Mouse (Mus musculus) intestine, postnatal 0 days (tissue): ENCODE results near the gene D430041D05Rik. TPM values are rescaled to one million over a fixed set of nuclear protein-coding genes. Genes with fewer than 3 reads are reported as not detected.

Experiments
- ATAC-seq: fragments of 200-750 bp; cut with Nextera tagmentation; 2 replicates; pipeline ENCODE4 v1.8.0; 2017; ENCODE audit warnings: mild to moderate bottlenecking, moderate TSS enrichment, moderate library complexity
- H3K27ac ChIP-seq: fragments of 300-500 bp; sonication (generic); 2 replicates; pipeline ENCODE4 v1.5.1; 2014; ENCODE audit warnings: mild to moderate bottlenecking, low read depth, low read length, moderate library complexity
- H3K27me3 ChIP-seq: fragments of 300-500 bp; sonication (generic); replicated peaks from 2 replicates; pipeline ENCODE4 v1.6.1; 2014; ENCODE audit warnings: low read length, mixed read lengths; ENCODE audit not compliant: control insufficient read depth, insufficient read depth
- H3K36me3 ChIP-seq: fragments of 300-500 bp; sonication (generic); 2 replicates; pipeline ENCODE4 v1.6.1; 2014; ENCODE audit warnings: mild to moderate bottlenecking, moderate library complexity; ENCODE audit not compliant: control insufficient read depth, insufficient read depth
- H3K4me1 ChIP-seq: fragments of 300-500 bp; sonication (generic); replicated peaks from 2 replicates; pipeline ENCODE4 v1.6.1; 2014; ENCODE audit warnings: antibody characterized with exemption, low read length, mixed read lengths; ENCODE audit not compliant: control insufficient read depth, insufficient read depth
- H3K4me2 ChIP-seq: fragments of 300-500 bp; sonication (generic); replicated peaks from 2 replicates; pipeline ENCODE4 v1.6.1; 2014; ENCODE audit warnings: low read depth, mild to moderate bottlenecking, moderate library complexity
- H3K4me3 ChIP-seq: fragments of 300-500 bp; sonication (generic); 2 replicates; pipeline ENCODE4 v1.5.1; 2014; ENCODE audit warnings: low read depth, low read length
- H3K9ac ChIP-seq: fragments of 300-500 bp; sonication (generic); 2 replicates; pipeline ENCODE4 v1.6.1; 2014; ENCODE audit warnings: mild to moderate bottlenecking, low read depth, low read length
- H3K9me3 ChIP-seq: fragments of 300-500 bp; sonication (generic); 2 replicates; pipeline ENCODE4 v1.6.1; 2016; ENCODE audit warnings: mixed run types; ENCODE audit not compliant: control insufficient read depth
- CTCF ChIP-seq: sonication (generic); IDR thresholded peaks from 2 replicates; pipeline ENCODE4 v1.5.1; 2016; ENCODE audit warnings: low read depth, mild to moderate bottlenecking, control low read depth, antibody characterized with exemption, moderate library complexity
- WGBS: fragments of 180-500 bp; shearing (Covaris S2); extraction: QIAGEN DNeasy Blood & Tissue Kit; methylation state at CpG from one replicate; pipeline ENCODE4 v1.1.7; 2014; 5-methylcytosine and 5-hydroxymethylcytosine counted together
- polyA plus RNA-seq: library from polyadenylated mRNA; unstranded; fragments of >200 nt; fragmentation: Nextera tagmentation; extraction: Ambion mirVana; gene quantifications from 2 replicates; pipeline ENCODE4 v1.2.1, GENCODE M21; 2015

Gene D430041D05Rik
- polyA plus RNA-seq, 1 experiment from 2014 or later, result 0.05 TPM

DNA sequence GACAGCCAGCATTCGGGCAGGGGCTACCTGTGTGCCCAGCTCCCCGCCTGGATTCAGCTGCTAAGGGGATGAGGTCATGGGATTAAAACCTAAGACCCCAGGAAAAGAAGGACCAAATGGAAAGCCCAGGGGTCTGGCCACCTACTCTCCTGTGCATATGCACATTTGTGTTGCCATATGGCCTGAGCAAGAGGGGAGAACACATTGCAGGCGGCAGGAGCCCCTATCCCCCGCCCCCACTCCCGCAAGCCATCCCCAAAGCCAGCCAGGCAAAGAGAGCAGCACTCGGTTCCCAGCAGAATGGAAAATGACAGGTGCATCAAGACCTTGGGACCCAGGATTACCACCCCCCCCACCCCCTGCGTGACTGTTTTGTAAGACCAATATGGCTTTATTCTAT is 31.5 kb downstream of the D430041D05Rik start:
- ATAC-seq, result no peak
- H3K27me3 ChIP-seq, result no peaks in the 10 kb centered on the region
- no peaks in the 10 kb centered on the region for H3K9me3 ChIP-seq
- H3K27ac ChIP-seq, result no peak overlapping the region
- H3K4me3 ChIP-seq, result no peak overlapping the region
- WGBS, result 28% methylated on average over 7 of the region's 7 CpGs
- no peak for TF ChIP-seq CTCF
- H3K4me2 ChIP-seq, result no peak overlapping the region
- no peaks in the 10 kb centered on the region for H3K4me1 ChIP-seq
- no peaks in the 10 kb centered on the region for H3K36me3 ChIP-seq
- no peak overlapping the region for H3K9ac ChIP-seq

- Histone ChIP-seq H3K36me3 (no peaks in the 10 kb centered on the region), H3K4me2 (no peak overlapping the region), H3K27me3 (no peaks in the 10 kb centered on the region), H3K4me1 (no peaks in the 10 kb centered on the region), H3K9ac (no peak overlapping the region), H3K9me3 (no peaks in the 10 kb centered on the region), H3K4me3 (no peak overlapping the region), H3K27ac (no peak overlapping the region)
- no peak for ATAC-seq
- no peak for TF ChIP-seq CTCF
- 34% methylated on average over 3 of the region's 3 CpGs for WGBS
Measured at GRCm38 (mm10) chr2:104378791-104379190, 32.0 kb downstream of the D430041D05Rik start.

DNA sequence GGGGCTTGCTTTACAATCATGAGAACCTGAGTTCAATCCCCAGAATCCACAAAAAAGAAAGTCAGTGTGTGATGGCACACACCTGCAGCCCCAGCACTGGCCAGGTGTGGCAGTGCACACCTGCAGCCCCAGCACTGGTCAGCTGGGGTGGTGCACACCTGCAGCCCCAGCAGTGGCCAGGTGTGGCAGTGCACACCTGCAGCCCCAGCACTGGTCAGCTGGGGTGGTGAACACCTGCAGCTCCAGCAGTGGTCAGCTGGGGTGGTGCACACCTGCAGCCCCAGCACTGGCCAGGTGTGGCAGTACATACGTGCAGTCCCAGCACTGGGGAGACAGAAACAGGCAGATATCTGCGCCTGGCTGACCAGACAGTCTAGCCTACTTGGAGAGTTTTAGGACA is 32.8 kb downstream of the D430041D05Rik start:
- H3K9me3 ChIP-seq, result no peaks in the 10 kb centered on the region
- no peak overlapping the region for H3K9ac ChIP-seq
- no peak overlapping the region for H3K4me2 ChIP-seq
- peak; percentile 74 for TF ChIP-seq CTCF
- H3K4me1 ChIP-seq, result no peaks in the 10 kb centered on the region
- WGBS, result 52% methylated on average over 2 of the region's 2 CpGs
- no peak overlapping the region for H3K4me3 ChIP-seq
- H3K27me3 ChIP-seq, result no peaks in the 10 kb centered on the region
- no peaks in the 10 kb centered on the region for H3K36me3 ChIP-seq
- peak; percentile 83 for ATAC-seq
- H3K27ac ChIP-seq, result no peak overlapping the region

DNA sequence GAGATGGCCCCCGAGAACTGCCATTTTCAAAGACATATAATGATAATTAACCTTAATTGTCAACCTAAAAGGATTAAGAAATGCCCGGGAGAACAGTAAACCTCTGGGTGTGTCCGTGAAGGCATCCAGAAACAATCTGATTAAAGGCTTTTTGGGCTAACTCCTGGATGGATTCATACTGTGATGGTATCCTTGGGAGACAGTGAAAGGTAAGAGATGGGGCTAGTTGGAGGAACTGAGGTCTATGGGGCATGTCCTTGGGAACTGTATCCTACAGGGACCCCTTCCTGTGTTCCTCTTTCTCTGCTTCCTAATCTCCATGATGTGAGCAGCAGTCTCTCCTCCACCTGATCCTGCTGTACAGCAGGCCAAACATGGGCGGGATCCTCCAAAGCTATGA is 38.7 kb downstream of the D430041D05Rik start:
- no peaks in the 10 kb centered on the region for H3K9me3 ChIP-seq
- no peak overlapping the region for H3K27ac ChIP-seq
- no peak overlapping the region for H3K9ac ChIP-seq
- H3K27me3 ChIP-seq, result no peaks in the 10 kb centered on the region
- no peaks in the 10 kb centered on the region for H3K36me3 ChIP-seq
- no peak for ATAC-seq
- no peak for TF ChIP-seq CTCF
- 68% methylated on average over 4 of the region's 4 CpGs for WGBS
- H3K4me1 ChIP-seq, result no peaks in the 10 kb centered on the region
- H3K4me2 ChIP-seq, result no peak overlapping the region
- no peak overlapping the region for H3K4me3 ChIP-seq

DNA sequence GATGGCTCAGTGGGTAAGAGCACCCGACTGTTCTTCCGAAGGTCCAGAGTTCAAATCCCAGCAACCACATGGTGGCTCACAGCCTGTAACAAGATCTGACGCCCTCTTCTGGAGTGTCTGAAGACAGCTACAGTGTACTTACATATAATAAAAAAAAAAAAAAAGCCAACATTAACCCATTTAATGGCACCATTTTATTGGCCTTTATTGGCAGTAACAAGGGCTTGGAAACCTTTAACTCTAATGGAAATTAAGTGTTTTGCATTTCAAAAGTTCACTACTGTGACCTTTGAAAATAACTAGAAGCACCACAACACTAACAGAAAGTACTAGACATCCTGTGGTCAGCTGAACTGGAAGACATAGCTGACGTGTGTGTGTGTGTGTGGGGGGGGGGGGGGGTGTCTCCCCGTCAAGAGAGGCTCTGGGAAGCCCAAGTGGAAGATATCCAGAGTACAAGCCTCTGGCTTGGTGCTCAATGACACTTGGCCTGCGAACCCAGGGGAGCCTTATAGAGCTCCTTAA is 39.1 kb downstream of the D430041D05Rik start:
- 74% methylated on average over 6 of the region's 6 CpGs for WGBS
- ATAC-seq, result no peak

GRCm38 (mm10) chr2:104367836-104368298 is 42.9 kb downstream of the D430041D05Rik start:
- no peak for ATAC-seq
- Histone ChIP-seq H3K4me2 (no peak overlapping the region), H3K9me3 (no peaks in the 10 kb centered on the region), H3K27me3 (no peaks in the 10 kb centered on the region), H3K9ac (no peak overlapping the region), H3K27ac (no peak overlapping the region), H3K4me1 (no peaks in the 10 kb centered on the region), H3K36me3 (no peaks in the 10 kb centered on the region), H3K4me3 (no peak overlapping the region)
- WGBS, result 37% methylated on average over 6 of the region's 6 CpGs
- no peak for TF ChIP-seq CTCF

More for the DNA sequence above, 39.1 kb downstream of the D430041D05Rik start:
- Histone ChIP-seq H3K36me3 (no peaks in the 10 kb centered on the region), H3K4me1 (no peaks in the 10 kb centered on the region), H3K4me3 (no peak overlapping the region), H3K27ac (no peak overlapping the region), H3K4me2 (no peak overlapping the region), H3K9ac (no peak overlapping the region), H3K9me3 (no peaks in the 10 kb centered on the region), H3K27me3 (no peaks in the 10 kb centered on the region)
- TF ChIP-seq CTCF, result no peak

DNA sequence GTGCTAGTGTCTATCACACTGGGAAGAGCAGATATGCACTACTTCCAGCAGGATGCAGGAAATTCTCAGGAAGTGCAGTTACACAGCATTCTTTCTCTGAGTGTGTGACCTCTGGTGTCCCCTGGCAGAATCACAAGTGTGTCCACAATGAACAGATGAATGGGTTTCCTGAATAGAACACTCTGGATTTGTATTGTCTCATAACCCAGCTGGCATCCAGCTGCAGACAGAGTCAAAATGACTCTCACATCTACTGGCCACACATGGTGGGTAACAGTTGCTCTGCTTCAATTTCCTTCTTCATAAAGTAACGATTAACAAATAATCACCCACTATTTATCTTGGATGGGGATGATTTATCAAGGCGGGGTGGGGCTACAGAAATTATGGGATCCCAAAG is 43.5 kb downstream of the D430041D05Rik start:
- 47% methylated on average over 2 of the region's 2 CpGs for WGBS
- no peaks in the 10 kb centered on the region for H3K9me3 ChIP-seq
- H3K4me2 ChIP-seq, result no peak overlapping the region
- H3K27me3 ChIP-seq, result no peaks in the 10 kb centered on the region
- ATAC-seq, result no peak
- no peak overlapping the region for H3K4me3 ChIP-seq
- no peak overlapping the region for H3K27ac ChIP-seq
- H3K36me3 ChIP-seq, result no peaks in the 10 kb centered on the region
- 0 out of 2 replicates have a peak, but pooled peaks have one; percentile 9 for TF ChIP-seq CTCF
- no peaks in the 10 kb centered on the region for H3K4me1 ChIP-seq
- H3K9ac ChIP-seq, result no peak overlapping the region
